Mouse (Mus musculus): ENCODE measurements at regions not wholly inside any gene's neighbourhood (a gene's known extent, or its start where the extent isn't known, plus 50 kb on each side); places are given as distances from the start of the nearest gene placed in this dataset.

- ATAC-seq (ENCODE audit: insufficient read depth, low FRiP score, low read depth): no peak
- 71% methylated on average over 6 of the region's 6 CpGs for WGBS
- Histone ChIP-seq H3K4me1 (no peaks in the 10 kb centered on the region), H3K27me3 (replicated peaks) (no peaks in the 10 kb centered on the region), H3K36me3 (no peaks in the 10 kb centered on the region), H3K27ac (no peak overlapping the region), H3K4me2 (no peak overlapping the region), H3K4me3 (replicated peaks) (no peak overlapping the region), H3K9me3 (no peaks in the 10 kb centered on the region), H3K9ac (no peak overlapping the region)
Observed at GRCm38 (mm10) chr13:115911524-115912459, 397.7 kb downstream of the Isl1 start.

DNA sequence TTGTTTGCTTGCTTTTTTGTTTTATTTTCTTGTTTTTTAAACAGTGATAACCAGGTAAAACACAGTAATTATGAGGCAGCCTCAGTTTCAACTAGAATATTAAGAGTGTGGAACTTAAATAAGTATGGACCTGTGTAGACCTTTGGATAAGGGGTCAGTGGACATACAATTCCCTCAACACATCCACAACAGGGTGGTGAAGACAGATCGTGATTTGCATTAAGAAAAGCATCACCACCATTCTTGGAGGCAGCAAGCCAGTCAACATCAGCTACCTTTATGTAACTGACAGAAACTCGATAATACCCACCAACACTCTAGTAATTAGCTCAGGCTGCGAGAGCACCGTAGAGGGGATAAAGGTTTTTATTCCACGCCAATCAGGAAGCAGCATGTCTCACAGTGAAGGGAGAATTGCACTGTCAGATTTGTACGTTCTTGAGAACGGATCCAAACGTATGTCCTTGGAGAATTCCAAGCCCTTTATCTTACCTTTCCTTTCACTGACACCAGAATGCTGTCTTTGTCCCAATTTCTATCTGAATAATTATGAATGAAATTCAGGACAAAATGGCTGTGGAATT, 398.5 kb downstream of the Isl1 start:
- Histone ChIP-seq H3K4me1 (no peaks in the 10 kb centered on the region), H3K9ac (no peak overlapping the region), H3K4me2 (no peak overlapping the region), H3K9me3 (no peaks in the 10 kb centered on the region), H3K4me3 (replicated peaks) (no peak overlapping the region), H3K27ac (no peak overlapping the region), H3K27me3 (replicated peaks) (no peaks in the 10 kb centered on the region), H3K36me3 (no peaks in the 10 kb centered on the region)
- ATAC-seq (ENCODE audit: insufficient read depth, low FRiP score, low read depth): no peak
- 68% methylated on average over 8 of the region's 8 CpGs for WGBS

GRCm38 (mm10) chr13:115880616-115881015, 428.9 kb downstream of the Isl1 start:
- no peak overlapping the region for H3K27ac ChIP-seq
- no peaks in the 10 kb centered on the region for H3K27me3 ChIP-seq (replicated peaks)
- WGBS: 67% methylated on average over 1 of the region's 1 CpGs
- H3K9ac ChIP-seq: no peak overlapping the region
- no peak for ATAC-seq (ENCODE audit: insufficient read depth, low FRiP score, low read depth)
- H3K4me3 ChIP-seq (replicated peaks): no peak overlapping the region
- H3K4me1 ChIP-seq: no peaks in the 10 kb centered on the region
- no peak overlapping the region for H3K4me2 ChIP-seq
- H3K9me3 ChIP-seq: no peaks in the 10 kb centered on the region
- no peaks in the 10 kb centered on the region for H3K36me3 ChIP-seq

DNA sequence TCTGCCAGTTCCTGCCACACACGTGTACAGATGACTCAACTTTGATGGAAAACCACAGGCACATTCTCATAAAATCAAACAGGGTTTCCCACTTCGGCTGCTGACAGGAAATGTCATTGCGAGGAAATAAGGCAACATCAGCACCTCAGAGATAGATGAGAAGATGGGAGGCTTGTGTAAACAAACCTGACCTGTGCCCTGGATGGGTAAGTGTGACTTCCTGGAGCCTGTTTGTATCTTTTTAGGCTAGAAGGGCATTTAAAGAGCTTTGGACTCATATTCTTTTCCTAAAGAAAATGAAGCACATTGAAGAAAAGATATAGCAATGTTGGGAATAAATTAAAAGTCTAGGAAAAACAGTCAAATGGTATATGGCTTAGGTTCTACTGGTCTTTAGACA, 449.0 kb downstream of the Isl1 start:
- no peak for ATAC-seq (ENCODE audit: insufficient read depth, low FRiP score, low read depth)
- WGBS: 12% methylated on average over 3 of the region's 3 CpGs
- no peak overlapping the region for H3K4me3 ChIP-seq (replicated peaks)
- H3K9me3 ChIP-seq: no peaks in the 10 kb centered on the region
- H3K27me3 ChIP-seq (replicated peaks): no peaks in the 10 kb centered on the region
- H3K36me3 ChIP-seq: no peaks in the 10 kb centered on the region
- H3K9ac ChIP-seq: no peak overlapping the region
- H3K27ac ChIP-seq: no peak overlapping the region
- no peaks in the 10 kb centered on the region for H3K4me1 ChIP-seq
- no peak overlapping the region for H3K4me2 ChIP-seq

- no peak overlapping the region for H3K4me2 ChIP-seq
- no peaks in the 10 kb centered on the region for H3K4me1 ChIP-seq
- no peak overlapping the region for H3K27ac ChIP-seq
- 72% methylated on average over 4 of the region's 4 CpGs for WGBS
- no peaks in the 10 kb centered on the region for H3K27me3 ChIP-seq (replicated peaks)
- no peak overlapping the region for H3K4me3 ChIP-seq (replicated peaks)
- H3K9ac ChIP-seq: no peak overlapping the region
- no peaks in the 10 kb centered on the region for H3K36me3 ChIP-seq
- H3K9me3 ChIP-seq: no peaks in the 10 kb centered on the region
- ATAC-seq (ENCODE audit: insufficient read depth, low FRiP score, low read depth): no peak
Observed at GRCm38 (mm10) chr13:115856632-115857031, 452.9 kb downstream of the Isl1 start.

DNA sequence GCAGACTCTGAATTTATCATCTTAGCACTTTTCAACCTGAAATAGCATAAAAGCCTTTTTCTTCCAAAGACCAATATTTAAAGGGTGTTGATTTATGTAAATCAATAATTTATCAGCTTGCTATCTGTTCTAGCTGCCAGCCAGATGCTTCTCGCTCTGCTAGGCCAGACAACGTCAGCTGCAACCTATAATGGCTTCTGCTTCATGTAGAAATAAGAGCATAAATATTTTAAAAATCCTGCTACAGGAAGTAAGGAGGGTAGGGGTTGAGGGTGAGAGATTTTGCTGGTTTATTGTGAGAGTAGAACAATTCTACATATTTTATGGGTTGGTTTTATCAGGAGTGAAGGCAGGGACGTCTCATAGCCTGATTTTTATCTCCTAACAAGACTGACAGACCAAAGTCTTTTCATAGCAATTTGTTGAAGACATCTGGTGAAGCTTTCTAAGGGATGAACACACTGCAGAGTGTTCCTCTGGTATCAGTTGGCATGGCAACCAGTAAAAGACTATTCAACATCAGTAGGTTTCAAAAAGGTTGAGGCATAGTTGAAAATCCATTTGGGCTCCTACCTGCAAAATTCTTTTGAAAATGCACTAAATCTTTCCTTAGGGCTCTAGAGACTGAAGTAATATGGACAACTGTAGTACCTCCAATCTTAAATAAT, 456.7 kb downstream of the Isl1 start:
- H3K4me2 ChIP-seq: no peak overlapping the region
- WGBS: 35% methylated on average over 3 of the region's 3 CpGs

GRCm38 (mm10) chr13:115843121-115843520, 466.4 kb downstream of the Isl1 start:
- Histone ChIP-seq H3K27me3 (replicated peaks) (no peaks in the 10 kb centered on the region), H3K9me3 (no peaks in the 10 kb centered on the region), H3K36me3 (no peaks in the 10 kb centered on the region), H3K27ac (no peak overlapping the region), H3K4me2 (no peak overlapping the region), H3K4me1 (no peaks in the 10 kb centered on the region), H3K9ac (no peak overlapping the region), H3K4me3 (replicated peaks) (no peak overlapping the region)
- no peak for ATAC-seq (ENCODE audit: insufficient read depth, low FRiP score, low read depth)
- 65% methylated on average over 10 of the region's 10 CpGs for WGBS

More for the DNA sequence above, 456.7 kb downstream of the Isl1 start:
- no peaks in the 10 kb centered on the region for H3K27me3 ChIP-seq (replicated peaks)
- H3K27ac ChIP-seq: no peak overlapping the region
- H3K9me3 ChIP-seq: no peaks in the 10 kb centered on the region
- ATAC-seq (ENCODE audit: insufficient read depth, low FRiP score, low read depth): no peak
- H3K4me1 ChIP-seq: no peaks in the 10 kb centered on the region
- H3K4me3 ChIP-seq (replicated peaks): no peak overlapping the region
- no peak overlapping the region for H3K9ac ChIP-seq
- H3K36me3 ChIP-seq: no peaks in the 10 kb centered on the region

GRCm38 (mm10) chr13:115836203-115836768, 473.2 kb downstream of the Isl1 start:
- WGBS: 35% methylated on average over 6 of the region's 6 CpGs
- no peak overlapping the region for H3K9ac ChIP-seq
- H3K4me1 ChIP-seq: no peaks in the 10 kb centered on the region
- H3K9me3 ChIP-seq: no peaks in the 10 kb centered on the region
- no peak for ATAC-seq (ENCODE audit: insufficient read depth, low FRiP score, low read depth)
- no peak overlapping the region for H3K27ac ChIP-seq
- H3K4me3 ChIP-seq (replicated peaks): no peak overlapping the region
- H3K4me2 ChIP-seq: no peak overlapping the region
- H3K36me3 ChIP-seq: no peaks in the 10 kb centered on the region
- H3K27me3 ChIP-seq (replicated peaks): no peaks in the 10 kb centered on the region

DNA sequence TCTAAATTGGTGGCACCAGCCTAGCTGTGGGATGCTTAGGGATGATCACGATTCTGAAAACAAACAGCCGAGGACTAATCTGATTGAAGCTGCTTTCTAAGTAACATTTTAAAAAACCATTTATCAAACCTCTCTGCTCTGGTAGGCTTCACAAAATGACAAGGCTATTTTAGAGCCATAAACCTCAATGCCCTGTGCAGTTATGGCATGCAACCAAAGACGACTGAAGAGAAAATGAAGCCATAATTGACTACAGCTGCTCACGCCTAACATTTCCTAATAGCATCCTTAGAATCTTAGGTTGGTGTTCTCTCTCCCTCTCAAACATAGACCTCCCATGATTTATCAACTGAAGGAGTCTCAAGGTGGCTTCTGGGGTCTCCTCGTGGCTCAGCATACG, 484.3 kb downstream of the Isl1 start:
- Histone ChIP-seq H3K9me3 (no peaks in the 10 kb centered on the region), H3K4me2 (no peak overlapping the region), H3K36me3 (no peaks in the 10 kb centered on the region), H3K4me1 (no peaks in the 10 kb centered on the region), H3K9ac (no peak overlapping the region), H3K27ac (no peak overlapping the region), H3K4me3 (replicated peaks) (no peak overlapping the region), H3K27me3 (replicated peaks) (no peaks in the 10 kb centered on the region)
- 54% methylated on average over 6 of the region's 6 CpGs for WGBS
- ATAC-seq (ENCODE audit: insufficient read depth, low FRiP score, low read depth): no peak

- Histone ChIP-seq H3K9ac (no peak overlapping the region), H3K27me3 (replicated peaks) (no peaks in the 10 kb centered on the region), H3K27ac (no peak overlapping the region), H3K9me3 (no peaks in the 10 kb centered on the region), H3K36me3 (no peaks in the 10 kb centered on the region), H3K4me1 (no peaks in the 10 kb centered on the region), H3K4me3 (replicated peaks) (no peak overlapping the region), H3K4me2 (no peak overlapping the region)
- ATAC-seq (ENCODE audit: insufficient read depth, low FRiP score, low read depth): no peak
- WGBS: 56% methylated on average over 1 of the region's 1 CpGs
Observed at GRCm38 (mm10) chr13:115822527-115822926, 487.0 kb downstream of the Isl1 start.

GRCm38 (mm10) chr13:115814211-115814610, 495.3 kb downstream of the Isl1 start:
- no peak overlapping the region for H3K27ac ChIP-seq
- no peaks in the 10 kb centered on the region for H3K27me3 ChIP-seq (replicated peaks)
- H3K4me3 ChIP-seq (replicated peaks): no peak overlapping the region
- 81% methylated on average over 2 of the region's 2 CpGs for WGBS
- H3K9me3 ChIP-seq: no peaks in the 10 kb centered on the region
- H3K36me3 ChIP-seq: no peaks in the 10 kb centered on the region
- no peak overlapping the region for H3K4me2 ChIP-seq
- H3K4me1 ChIP-seq: no peaks in the 10 kb centered on the region
- no peak for ATAC-seq (ENCODE audit: insufficient read depth, low FRiP score, low read depth)
- H3K9ac ChIP-seq: no peak overlapping the region

GRCm38 (mm10) chr13:115799294-115799693, 510.2 kb downstream of the Isl1 start:
- no peak overlapping the region for H3K4me3 ChIP-seq (replicated peaks)
- no peak overlapping the region for H3K27ac ChIP-seq
- H3K27me3 ChIP-seq (replicated peaks): no peaks in the 10 kb centered on the region
- H3K4me1 ChIP-seq: no peaks in the 10 kb centered on the region
- ATAC-seq (ENCODE audit: insufficient read depth, low FRiP score, low read depth): no peak
- H3K9ac ChIP-seq: no peak overlapping the region
- H3K4me2 ChIP-seq: no peak overlapping the region
- H3K9me3 ChIP-seq: no peaks in the 10 kb centered on the region
- no peaks in the 10 kb centered on the region for H3K36me3 ChIP-seq
- 48% methylated on average over 2 of the region's 2 CpGs for WGBS
